Mouse (Mus musculus) ES-Bruce4 (cell line): Measurements from ENCODE around the gene Epn3.

Source experiments
- CTCF ChIP-seq: IDR thresholded peaks from one replicate; pipeline ENCODE4 v1.8.1; 2011; ENCODE audit warnings: low read depth, low read length
- EP300 ChIP-seq: IDR thresholded peaks from 2 replicates; pipeline ENCODE4 v1.6.1; 2011; ENCODE audit warnings: low read depth, low read length; ENCODE audit not compliant: insufficient read depth
- POLR2A ChIP-seq: IDR thresholded peaks from one replicate; pipeline ENCODE4 v1.8.1; 2011; ENCODE audit warnings: low read length; ENCODE audit not compliant: insufficient read depth

DNA sequence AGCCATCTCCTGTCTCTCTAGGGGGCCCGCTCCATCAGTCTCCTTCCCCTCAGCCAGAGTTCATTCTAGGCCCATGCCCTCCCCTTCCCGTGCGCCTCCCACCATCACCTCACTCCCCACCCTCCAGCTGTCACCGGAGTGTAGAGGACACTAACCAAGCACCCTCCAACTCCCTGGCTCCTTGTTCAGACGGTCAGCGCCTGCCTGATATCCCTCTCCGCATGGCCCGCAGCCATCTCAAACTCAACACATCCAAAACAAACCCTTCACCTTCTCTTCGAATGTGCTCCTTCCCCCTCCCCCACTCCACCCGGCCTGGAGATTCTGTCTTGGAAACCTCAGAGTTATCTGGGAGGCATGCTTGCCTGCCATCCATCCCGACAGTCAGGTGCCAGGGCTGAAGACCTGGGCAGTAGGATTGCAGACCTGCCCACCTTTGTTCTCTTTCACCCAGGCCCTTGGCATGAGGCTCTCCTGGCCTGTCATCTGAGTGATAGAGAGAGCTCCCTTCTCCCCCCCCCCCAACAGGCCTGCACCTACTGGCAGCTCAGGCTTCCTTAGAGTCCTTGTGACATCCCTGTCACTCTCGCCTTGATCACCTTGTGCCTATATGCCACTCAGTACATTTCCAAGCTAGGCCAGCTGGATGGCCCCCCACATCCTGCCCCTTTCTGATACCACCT lies 48.5 kb downstream of the Epn3 start:
- TF ChIP-seq POLR2A (no peak), CTCF (no peak), EP300 (no peak)
